Mouse (Mus musculus) c-Kit-positive CD71-negative TER-119-negative erythroid progenitor cells, embryonic 14.5 days (primary cell): ENCODE data around the gene Pcyox1.
A peak's percentile ranks its signal among the peaks of the same experiment; 100 is the strongest.
"Not testable (repeated sequence)": the region's sequence is repeated elsewhere in the genome, so short reads cannot be mapped to it uniquely, and the experiment has no call there.

Experiments used
- DNase-seq: peaks from one replicate; pipeline ENCODE4 v3.0.0-alpha.2; 2013; ENCODE audit warnings: low read depth

Gene Pcyox1

DNA sequence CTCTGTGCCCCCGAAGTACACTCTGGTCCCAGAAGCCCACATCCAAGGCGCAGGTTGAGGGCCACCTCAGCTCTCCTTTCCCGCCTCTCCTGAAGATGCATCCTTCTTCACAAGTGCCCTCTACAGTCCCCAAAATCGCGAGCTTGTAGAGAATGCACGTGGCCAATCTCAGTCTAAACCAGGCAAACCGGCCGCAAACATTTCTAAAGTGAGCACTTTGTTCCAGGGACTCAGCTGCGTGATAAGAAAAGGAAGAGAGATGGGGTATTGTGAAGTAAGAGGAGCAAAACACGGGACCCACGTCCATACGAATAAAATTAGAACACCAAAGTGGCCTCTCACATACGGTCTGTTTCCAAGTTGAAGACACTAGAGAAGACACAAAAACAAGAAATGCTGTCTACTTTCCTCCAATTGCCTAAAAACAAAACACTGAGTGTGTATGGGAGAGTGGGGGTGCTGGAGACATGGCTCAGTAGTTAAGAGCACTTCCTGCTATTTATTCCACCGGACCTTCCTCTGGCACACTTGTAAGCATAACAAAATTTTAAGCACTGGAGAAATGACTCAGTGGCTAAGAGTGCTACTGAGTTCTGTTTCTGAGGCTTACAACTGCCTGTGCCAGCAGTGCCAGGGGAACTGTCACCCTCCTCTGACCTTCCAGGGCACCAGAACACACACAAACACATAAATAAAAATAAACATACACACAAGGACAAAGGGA is 465 bp upstream of the Pcyox1 start:
- DNase-seq: no peak

DNA sequence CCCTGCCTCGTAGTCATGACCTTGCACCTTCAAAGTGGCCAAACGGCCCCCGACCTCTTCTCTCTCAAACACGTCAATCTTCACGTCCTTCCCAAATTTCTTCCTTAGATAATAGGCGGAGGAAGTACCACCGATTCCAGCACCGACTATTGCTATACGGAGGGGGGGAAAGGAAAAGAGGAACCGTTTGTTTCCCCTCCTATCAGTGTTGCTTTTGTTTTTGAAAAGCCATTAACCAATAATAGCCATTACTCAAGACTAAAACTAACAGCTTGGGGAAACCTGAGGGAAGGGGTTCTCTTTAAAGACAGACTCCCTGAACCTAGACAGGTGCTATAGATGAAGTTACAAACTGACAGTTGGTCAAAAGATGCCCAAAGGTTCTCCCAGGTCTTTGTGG is 985 bp downstream of the Pcyox1 start:
- no peak for DNase-seq

DNA sequence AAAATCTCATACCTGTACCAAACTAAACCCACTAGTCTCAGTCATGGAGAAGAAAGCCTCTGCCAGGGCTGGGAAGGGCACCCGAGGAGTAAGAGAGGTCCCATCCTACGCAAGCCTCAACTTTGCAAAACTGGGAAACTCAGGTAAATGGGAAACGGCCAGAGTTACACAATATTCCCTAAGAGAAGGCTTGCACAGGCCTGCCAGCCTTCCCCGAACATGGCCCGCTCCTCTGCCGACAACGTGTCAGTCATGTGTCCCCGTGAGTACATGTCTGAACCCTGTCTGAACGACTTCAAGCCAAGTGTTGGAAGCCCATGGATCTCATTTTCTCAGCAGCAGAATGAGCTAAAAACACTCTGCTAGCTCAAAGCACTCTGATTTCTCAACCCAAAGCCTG is 1.9 kb downstream of the Pcyox1 start:
- DNase-seq: no peak

DNA sequence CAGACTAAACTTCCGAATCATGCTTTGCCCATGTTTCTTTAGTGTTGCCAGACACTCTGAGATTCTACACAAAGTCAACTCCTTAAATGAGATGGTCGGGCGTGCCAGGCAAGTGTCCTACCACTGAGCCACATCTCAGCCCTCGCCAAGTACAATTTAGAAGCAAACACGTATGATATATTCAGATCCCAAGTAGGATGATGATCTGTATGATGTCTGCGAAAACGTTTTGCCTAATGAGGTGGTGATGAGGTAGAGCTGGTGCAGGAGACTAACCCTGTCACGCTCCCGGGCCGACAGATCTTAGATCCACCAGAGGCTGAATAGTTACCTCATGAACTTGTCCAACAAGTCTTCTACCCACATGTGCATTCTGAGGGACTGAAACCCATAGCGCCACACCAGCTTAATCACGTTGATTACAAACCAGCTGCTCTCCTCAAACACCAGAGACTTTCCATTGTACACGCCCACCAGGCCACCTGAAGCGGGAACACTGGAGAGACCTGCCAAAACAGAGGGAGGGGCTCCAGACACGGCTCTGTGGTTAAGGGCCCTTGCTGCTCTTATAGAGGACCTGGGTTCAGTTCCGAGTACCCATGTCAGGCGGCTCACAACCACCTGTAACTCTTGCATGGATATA is 2.8 kb downstream of the Pcyox1 start:
- DNase-seq: no peak

DNA sequence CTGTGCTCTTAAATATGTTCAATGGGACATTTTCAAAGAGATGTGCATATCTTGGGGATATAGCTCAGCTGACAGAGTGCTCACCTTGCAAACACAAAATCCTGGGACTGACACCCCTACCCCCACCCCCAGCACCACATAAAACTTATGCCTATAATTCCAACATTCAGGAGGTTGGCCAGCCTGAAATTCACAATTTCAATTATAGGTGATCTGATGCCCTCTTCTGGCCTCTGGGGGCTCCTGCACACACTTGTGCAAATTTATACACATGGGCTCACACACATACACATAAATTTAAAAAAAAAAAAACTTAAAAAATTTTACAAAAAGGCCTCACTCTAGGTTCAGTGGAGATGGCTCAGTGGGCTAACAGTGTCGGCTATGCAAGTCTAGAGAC is 3.8 kb downstream of the Pcyox1 start:
- no peak for DNase-seq

DNA sequence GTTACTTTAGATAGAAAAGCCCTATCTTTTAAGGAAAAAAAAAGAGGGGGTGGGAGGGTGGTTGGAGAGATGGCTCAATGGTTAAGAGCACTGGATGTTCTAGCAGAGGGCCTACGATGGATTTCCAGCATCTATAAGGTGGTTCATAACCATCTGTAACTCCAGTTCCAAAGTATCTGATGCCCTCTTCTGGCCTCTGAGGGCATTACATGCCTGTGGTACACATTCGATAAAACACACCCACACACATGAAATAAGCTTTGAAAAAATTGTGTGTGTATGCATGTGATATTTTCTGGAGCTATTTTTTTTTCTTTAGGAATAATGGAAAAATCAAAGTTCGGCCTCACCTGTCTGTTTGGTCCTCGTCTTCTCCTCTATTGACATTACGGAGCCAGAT is 5.6 kb downstream of the Pcyox1 start:
- no peak for DNase-seq

DNA sequence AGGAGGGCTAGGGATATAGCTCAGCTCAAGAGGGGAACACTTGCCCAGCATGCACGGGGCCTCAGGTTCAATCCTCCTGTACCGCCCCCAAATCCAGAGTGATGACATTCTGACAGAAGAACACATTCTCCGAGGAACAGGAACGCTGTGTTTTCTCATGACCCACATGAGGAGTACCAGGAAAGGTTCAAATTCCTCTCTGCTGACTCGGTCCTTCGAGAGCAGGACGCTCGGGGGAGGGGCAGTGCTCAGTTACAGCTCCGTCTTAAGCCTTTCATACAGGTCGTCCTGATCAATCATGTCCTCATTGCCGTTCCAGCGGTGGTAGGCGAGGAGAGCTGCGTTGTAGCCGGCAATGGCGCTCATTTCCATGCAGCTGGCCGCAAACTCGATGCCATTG is 8.5 kb downstream of the Pcyox1 start:
- no peak for DNase-seq

DNA sequence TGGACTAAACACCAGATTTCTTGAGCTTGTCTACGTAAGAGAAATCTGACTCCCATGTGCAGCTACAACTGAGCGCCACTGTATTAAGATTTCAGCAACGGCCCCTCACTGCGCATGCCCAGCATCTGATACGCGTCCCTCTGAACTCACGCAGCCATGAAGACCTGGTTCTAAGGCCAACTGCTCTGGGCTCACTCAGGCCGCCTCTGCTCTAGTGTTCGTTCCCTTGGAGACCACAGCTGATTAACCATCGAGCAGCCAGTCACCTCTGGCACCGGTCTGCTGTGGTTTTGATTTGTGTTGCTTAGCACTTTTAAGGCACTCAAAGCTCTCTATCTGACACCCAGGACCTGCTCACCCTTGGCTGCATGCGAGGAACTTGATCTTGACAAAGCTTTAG is 9.6 kb downstream of the Pcyox1 start:
- DNase-seq: no peak

DNA sequence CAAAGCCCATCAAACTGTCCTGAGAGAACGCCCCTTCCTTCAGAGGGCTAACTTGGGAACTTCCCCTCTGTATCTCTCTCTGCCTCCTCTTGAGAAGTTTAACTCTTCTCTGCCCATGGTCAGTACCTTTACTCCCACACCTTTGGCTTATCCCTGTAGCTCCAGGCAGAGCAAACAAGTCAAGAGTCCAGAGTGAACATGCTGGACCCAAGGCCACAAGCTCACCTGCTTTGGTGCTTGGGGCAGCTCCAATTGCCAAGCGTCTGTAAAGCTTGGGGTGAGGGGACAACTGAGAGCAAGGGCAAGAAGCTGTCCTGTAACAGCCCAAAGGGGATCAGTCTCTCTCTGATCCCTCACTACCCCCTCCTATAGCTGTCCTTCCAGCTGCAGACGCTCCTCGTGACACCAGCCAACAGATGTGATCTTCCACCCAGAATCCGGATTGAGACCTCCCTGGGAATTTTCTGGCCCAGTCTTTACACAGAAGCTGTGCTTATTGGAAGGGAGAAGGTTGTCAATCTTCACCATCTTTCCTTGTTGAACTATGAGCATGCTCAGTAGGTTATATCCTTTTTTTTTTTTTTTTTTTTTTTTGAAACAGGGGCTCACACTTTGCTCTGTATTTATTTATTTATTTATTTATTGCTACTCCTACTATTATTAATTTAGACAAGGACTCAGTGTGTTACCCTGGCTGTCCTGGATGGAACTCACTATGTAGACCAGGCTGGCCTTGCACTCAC is 11.4 kb downstream of the Pcyox1 start:
- DNase-seq: no peak

DNA sequence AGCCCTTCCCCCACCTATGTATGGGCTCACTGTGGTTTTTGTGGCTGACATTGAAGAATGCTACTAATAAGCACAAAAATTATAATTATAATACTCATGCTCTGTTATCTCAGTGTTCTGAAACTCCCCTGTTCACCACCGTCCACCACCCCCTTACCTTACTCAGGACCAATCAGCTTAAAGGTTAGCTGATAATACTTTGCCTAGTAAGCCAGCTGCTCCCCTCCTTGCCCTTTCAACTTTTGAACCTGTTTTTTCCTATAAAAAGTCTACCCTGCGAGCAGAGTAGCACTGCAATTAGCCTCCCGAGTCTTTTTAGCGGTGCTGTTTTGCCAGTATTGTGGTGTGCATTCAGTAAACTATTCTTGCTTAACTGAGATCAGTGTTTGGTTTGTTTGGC is 12.3 kb downstream of the Pcyox1 start:
- DNase-seq: no peak

DNA sequence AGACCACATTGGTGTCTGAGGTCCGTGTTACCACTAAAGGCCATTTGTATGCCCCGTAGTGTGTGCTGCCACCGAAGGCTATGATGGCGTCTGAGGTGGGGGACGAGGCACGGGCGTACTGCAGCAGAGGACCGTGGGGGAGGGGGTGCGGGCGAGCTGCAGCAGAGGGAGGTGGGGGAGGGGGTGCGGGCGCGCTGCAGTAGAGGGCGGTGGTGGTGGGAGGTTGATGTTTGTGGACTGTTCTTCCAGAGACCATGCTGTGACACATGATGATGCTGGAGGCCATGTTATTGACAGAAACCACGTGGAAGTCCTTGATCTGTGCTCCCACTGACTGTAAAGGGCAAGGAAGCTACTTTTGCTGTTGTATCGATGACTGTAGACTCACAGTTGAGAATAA is 13.6 kb downstream of the Pcyox1 start:
- no peak for DNase-seq

DNA sequence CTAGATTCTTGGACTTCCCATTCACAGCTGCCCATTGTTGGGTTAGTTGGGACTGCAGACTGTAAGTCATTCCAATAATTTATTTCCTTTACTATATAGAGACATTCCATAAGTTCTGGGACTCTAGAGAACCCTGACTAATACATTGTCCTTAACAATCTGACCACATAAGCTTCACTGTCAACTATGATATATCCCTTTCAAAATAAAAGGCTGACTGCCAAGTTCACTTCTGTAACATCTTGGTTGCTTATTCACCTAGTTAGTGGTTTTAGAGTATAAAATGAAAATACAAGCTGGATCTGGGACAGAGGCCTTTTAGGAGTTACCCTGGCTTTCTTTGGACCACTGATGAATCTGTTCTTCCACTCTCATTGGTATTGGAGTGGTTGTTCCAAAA is 14.4 kb downstream of the Pcyox1 start:
- DNase-seq: no peak

DNA sequence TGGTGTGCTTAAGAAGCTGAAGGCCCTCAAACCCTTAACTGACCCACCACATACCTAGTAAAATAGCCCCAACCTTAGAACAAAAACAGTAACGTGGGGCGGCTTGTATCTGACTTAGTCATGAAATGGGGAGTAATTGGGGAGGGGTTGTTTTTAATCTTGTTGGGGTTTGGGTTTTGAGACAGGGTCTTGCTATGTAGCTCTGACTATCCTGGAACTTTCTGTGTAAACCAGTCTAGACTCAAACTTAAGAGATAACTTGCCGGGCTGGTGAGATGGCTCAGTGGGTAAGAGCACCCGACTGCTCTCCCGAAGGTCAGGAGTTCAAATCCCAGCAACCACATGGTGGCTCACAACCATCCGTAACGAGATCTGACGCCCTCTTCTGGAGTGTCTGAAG is 16.8 kb downstream of the Pcyox1 start:
- not testable (repeated sequence) for DNase-seq

DNA sequence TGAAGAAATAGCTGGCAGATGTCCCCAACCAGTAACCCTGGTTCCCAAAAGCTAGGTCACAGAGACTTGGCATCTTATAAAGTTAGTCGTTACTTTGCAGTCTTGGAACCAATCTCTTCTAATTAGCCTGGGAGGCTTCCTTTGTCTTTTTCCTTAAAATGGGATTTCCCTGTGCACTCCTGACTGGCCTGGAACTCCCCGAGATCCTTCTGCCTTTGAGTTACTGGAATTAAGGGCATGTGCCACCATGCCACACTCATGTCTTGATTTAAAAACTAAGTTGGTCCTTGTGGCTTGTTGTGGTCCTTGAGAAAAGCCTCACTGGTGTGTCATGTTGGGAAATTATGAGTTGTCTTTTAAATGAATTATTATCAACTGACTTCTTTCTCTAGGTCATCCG is 18.6 kb downstream of the Pcyox1 start:
- DNase-seq: no peak

DNA sequence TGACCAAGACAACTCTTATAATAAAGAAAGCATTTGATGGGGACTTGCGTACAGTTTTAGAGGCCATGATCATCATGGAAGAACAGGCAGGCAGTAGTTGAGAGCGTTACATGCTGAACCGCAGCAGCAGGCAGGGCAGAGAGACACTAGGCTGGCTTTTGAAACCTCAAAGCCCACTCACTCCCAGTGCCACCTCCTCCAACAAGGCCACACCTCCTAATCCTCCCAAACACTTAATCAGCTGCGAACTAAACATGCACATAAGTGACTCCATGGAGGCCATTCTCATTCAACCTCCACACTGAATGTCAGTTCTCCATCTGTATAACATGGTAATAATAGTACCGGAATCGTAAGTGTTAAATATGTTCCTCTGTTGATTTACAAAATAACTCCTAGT is 23.4 kb downstream of the Pcyox1 start:
- DNase-seq: no peak

DNA sequence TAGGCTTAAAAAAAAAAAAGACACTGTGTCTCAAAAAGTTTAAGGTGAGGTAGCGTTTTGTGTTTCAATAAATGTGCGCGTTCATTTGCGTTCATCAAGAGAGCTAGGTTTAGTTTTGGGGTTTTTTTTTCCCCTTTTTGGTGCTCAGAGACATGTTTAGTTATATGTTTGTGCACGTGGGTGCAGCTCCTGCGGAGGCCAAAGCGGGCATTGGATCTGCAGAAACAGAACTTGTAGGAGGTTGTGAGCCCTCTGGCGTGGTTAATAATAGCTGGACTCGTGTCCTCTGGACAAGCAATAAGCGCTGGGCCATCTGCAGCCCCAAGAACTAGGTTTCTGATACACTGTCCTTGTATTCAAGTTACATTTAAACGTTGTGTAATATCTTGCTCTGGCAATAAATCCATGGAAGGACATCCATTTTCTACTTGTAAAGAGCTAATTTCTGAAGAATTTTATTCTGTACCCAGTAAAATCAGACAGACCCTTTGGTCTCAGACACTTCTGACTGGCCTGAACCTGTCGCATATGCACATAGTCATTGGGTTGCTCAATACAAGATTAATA is 24.9 kb downstream of the Pcyox1 start:
- no peak for DNase-seq

DNA sequence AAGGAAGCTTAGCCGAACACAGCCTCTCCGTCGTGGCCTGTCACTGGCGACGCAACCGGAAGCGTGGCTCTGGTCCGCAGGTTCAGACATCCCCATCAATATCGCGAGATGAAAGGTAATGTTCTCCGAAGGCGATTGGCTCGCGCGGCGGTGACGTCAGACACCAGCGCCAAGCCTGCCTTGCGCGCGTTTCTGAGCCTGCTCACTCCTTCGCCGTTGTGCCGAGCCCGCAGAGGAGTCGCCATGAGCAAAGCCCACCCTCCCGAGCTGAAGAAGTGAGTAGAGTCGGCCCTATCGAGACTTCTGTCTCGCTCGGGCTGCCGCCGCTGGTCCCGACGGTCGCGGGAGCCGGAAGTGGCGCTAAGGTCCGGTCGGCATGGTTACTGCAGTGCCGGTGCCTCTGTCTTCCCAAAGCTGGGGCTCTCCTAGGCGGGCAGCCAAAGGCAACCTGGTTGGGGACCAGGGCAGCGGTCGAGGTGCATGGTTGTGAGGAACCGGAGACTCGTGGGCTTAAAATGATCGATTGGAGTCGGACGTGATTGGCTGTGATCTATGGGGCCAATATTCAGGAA is 25.5 kb downstream of the Pcyox1 start:
- DNase-seq: peak; percentile 93

DNA sequence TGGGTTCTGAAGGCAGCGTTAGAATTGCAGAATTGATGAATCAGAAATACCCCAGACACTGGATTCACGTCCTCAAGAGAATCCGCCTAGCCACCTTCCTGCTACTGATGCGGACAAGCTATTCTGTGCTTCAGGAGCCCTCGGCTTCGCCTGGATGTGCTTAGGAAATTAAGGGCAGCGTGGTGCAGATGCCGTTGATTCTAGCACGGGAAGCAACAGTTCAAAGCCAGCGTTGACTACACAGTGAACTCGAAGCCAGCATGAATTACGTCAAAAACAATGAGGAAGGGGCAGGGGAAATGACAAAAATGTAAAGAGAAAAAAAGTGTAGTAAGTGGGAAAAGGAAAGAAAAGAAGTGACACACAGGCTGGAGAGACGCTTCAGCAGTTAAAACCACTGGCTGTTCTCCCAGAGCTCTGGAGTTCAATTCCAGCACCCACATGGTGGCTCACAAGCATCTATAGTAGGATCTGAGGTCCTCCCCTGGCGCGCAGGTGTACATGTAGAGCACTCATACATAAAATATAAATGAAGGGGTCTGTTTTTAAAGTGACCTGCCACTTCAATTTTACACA is 26.1 kb downstream of the Pcyox1 start, which contains the start of gene Snrpg:
Gene Snrpg (plus strand): TSS at position 541 of the 576 bp plus-strand sequence.
- no peak for DNase-seq

DNA sequence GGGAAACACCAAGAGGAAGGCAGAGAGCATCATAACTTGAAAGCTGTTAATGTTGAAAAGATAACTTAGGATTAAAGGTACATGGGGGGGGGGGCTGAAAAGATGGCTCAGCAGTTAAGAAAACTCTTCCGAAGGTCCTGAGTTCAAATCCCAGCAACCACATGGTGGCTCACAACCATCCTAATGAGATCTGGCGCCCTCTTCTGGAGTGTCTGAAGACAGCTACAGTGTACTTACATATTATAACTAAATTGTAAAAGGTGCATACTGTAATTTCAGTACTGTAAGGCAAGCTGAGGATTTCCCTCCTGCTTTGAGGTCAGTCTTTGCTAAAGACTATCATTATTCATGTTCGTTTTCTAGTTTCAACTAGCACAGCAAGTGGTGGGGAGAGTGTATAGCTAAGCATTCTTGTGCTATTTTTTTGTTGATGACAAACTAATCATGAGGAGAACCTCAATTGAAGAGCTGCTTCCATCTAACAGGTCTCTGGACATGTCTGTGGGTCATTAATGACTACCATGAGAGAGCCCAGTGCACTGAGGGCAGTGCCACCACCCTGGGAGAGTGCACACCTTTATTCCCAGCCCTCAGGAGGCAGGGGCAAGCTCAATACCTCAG is 26.8 kb downstream of the Pcyox1 start:
- peak; percentile 48 for DNase-seq

DNA sequence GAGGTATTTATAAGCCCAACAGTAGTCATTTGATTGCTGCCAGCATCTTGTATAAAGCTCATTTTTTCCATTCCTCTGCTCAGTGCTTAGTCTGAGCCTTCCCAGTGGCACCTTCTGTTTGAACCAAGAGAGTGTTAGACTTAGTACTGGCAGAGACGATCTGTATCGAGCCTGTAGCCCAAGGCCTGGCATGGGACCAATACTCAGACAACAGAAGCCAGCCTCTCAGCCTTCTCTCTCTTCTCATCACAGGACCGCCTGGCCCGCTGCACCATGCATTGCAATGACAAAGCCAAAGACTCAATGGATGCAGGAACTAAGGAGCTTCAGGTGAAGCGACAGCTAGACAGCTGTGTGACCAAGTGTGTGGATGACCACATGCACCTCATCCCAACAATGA is 28.5 kb downstream of the Pcyox1 start:
- DNase-seq: no peak

DNA sequence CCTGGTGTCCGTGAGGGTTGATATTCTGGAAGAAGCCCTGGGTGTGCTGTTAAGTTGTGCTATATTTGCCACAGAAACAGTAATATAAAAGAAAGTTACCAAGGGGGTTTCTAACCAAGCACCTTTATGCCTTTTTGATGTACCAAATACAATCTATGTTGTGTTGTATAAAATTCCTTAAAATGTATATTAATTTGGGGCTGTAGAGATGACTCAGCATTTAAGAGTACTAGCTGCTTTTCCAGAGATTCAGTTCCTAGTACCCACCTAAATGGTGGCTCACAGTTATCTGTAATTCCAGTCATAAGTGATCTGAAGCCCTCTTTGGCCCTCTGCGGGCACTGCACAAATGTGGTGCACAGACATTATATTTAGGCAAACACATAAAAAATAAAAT is 30.1 kb downstream of the Pcyox1 start:
- no peak for DNase-seq
